In genomic region chr6:83054074-83054851, GRCm38 (mm10) we compare ENCODE assay signal across 7 mouse cellular contexts. TPM values are rescaled to one million over a fixed set of nuclear protein-coding genes. Genes with fewer than 3 reads are reported as not detected.
A peak's percentile ranks its signal among the peaks of the same experiment; 100 is the strongest.
DNase-seq lines count a peak whose midpoint lies in the region; ATAC-seq lines count a peak whose summit lies in the region.

TSS of gene Aup1 (plus strand) at chr6:83054521.

- peak; percentile 98 for DNase-seq in adrenal gland, adult 2 months
- DNase-seq in embryo, embryonic 11.5 days (ENCODE audit: low read depth, low spot score) = peak; percentile 95
- peak; percentile 91 to 96 for DNase-seq in gastrocnemius, postnatal 36 days
- peak; percentile 99 for DNase-seq in left cerebral cortex, postnatal 25 days (ENCODE audit: low spot score in 2 of 2)
- DNase-seq in midbrain, embryonic 10.5 days (ENCODE audit: low spot score) = peak; percentile 98
- DNase-seq in right cerebral cortex, postnatal 4 days = peak; percentile 94

- H3K9me3 ChIP-seq in intestine, embryonic 15.5 days = no peaks in the 10 kb centered on the region
- no peaks in the 10 kb centered on the region for H3K9me3 ChIP-seq in midbrain, embryonic 10.5 days (replicated peaks)

- H3K36me3 ChIP-seq in intestine, embryonic 15.5 days = peaks cover 15% of the 10 kb centered on the region; the same call in 1 of the 2 replicates
- peaks cover 52% of the 10 kb centered on the region for H3K36me3 ChIP-seq in midbrain, embryonic 10.5 days

- peak within 1 kb of the TSS; percentile 96 for H3K4me3 ChIP-seq in intestine, embryonic 15.5 days (replicated peaks)
- peak within 1 kb of the TSS; percentile 97 for H3K4me3 ChIP-seq in midbrain, embryonic 10.5 days

- peaks cover 28% of the 10 kb centered on the region for H3K4me1 ChIP-seq in intestine, embryonic 15.5 days (replicated peaks)
- peaks cover 37% of the 10 kb centered on the region for H3K4me1 ChIP-seq in midbrain, embryonic 10.5 days

- H3K27me3 ChIP-seq in intestine, embryonic 15.5 days (replicated peaks) = no peaks in the 10 kb centered on the region
- H3K27me3 ChIP-seq in midbrain, embryonic 10.5 days (ENCODE audit: low read depth, poor library complexity, severe bottlenecking) = peaks cover 5% of the 10 kb centered on the region

- H3K27ac ChIP-seq in intestine, embryonic 15.5 days = peak within 1 kb of the TSS; percentile 85
- peak within 1 kb of the TSS; percentile 91 for H3K27ac ChIP-seq in midbrain, embryonic 10.5 days (replicated peaks)

- peak within 1 kb of the TSS; percentile 95 for H3K9ac ChIP-seq in intestine, embryonic 15.5 days

- WGBS in intestine, embryonic 15.5 days = under 1% methylated on average over 62 of the region's 64 CpGs
- WGBS in midbrain, embryonic 10.5 days = under 1% methylated on average over 64 of the region's 64 CpGs

- H3K4me2 ChIP-seq in intestine, embryonic 15.5 days (replicated peaks) = peak within 1 kb of the TSS; percentile 93

- peak; percentile 95 for ATAC-seq in intestine, embryonic 15.5 days

- intact Hi-C loops in gastrocnemius, postnatal 36 days (cut with DNase I) = loop anchor here (1.0 to 5.0 kb wide), 2 partner anchors 24 to 57 kb away; no protein-coding TSS in a partner anchor
- intact Hi-C loops in left cerebral cortex, postnatal 25 days (cut with DNase I) = loop anchor here (1.0 kb wide), 3 partner anchors 24 to 57 kb away; no protein-coding TSS in a partner anchor

RNA-seq across cellular contexts. Expression of gene Aup1, which starts in this region (rescaled TPM):
- total RNA-seq in adrenal gland, adult 2 months (2021) = 100 to 1,000 TPM; 174 to 228 TPM
- 1,190 and 1,486 TPM in 2 replicates for polyA plus RNA-seq in adrenal gland, adult 2 months (2012; rRNA removed)
- 10 to 100 TPM; 82.8 to 88.8 TPM for total RNA-seq in gastrocnemius, postnatal 36 days (2021)
- polyA plus RNA-seq in intestine, embryonic 15.5 days (2015; fragmentation: Nextera tagmentation; extraction: Ambion mirVana) = 212 and 228 TPM in 2 replicates
- total RNA-seq in left cerebral cortex, postnatal 25 days (2021) = 100 to 1,000 TPM; 100 to 114 TPM
- polyA plus RNA-seq in midbrain, embryonic 10.5 days (2016; fragmentation: Nextera tagmentation; extraction: Ambion mirVana) = 162 and 175 TPM in 2 replicates

Comparison
In these comparisons a context has a peak if more than half of its experiments do, and no peak if none do; other contexts are left out.
1. Peak in every context shown above with its lines: DNase-seq, ATAC-seq, H3K4me3 ChIP-seq and H3K27ac ChIP-seq.